Mouse (Mus musculus): ENCODE data around the gene Riok1. TPM values are rescaled to one million over a fixed set of nuclear protein-coding genes. Genes with fewer than 3 reads are reported as not detected.

Riok1 gene
- polyA plus RNA-seq, 2 experiments: 45.4 to 54.4 TPM

DNA sequence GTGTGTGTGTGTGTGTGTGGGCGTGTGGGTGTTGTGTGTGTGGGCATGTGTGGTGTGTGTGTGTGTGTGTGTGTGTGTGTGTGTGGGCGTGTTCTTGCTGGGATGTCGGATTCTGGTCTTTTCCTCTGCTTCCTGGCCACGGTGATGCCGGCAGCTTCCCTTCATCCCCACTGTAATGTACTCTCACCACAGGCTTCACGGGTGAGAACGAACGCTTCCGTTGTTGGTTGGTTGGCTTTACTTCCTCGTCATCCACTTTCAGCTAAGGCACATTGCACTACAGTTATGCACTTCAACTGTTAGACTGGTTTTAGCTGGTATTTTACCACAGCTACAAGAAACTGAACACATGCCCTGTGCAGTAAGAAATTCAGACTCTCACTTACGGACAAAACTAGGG is 25.9 kb downstream of the Riok1 start:
- peaks cover 48% of the 10 kb centered on the region for H3K36me3 ChIP-seq (ENCODE audit: control insufficient read depth, insufficient read depth, low read length)
- H3K4me3 ChIP-seq (replicated peaks; ENCODE audit: low read length): no peak overlapping the region
- no peak for TF ChIP-seq POLR2A (IDR thresholded peaks at IDR 0.05; ENCODE audit: borderline replicate concordance, extremely low read depth, insufficient read depth, insufficient read length)
- H3K4me1 ChIP-seq (ENCODE audit: control insufficient read depth, insufficient read depth, low read length): no peaks in the 10 kb centered on the region
- ATAC-seq (ENCODE audit: low FRiP score, low read depth) (no peak), DNase-seq (ENCODE audit: low spot score) (no peak)
- H3K4me2 ChIP-seq (replicated peaks; ENCODE audit: low read depth, low read length, severe bottlenecking): no peak overlapping the region
- H3K9me3 ChIP-seq (ENCODE audit: control insufficient read depth, low read length): no peaks in the 10 kb centered on the region
- 93% methylated on average over 11 of the region's 11 CpGs for WGBS
- H3K27me3 ChIP-seq (ENCODE audit: control insufficient read depth, insufficient read depth, low read length): no peaks in the 10 kb centered on the region
- H3K9ac ChIP-seq (ENCODE audit: low read depth, low read length, severe bottlenecking): no peak overlapping the region
- H3K27ac ChIP-seq (replicated peaks; ENCODE audit: low read depth, low read length): no peak overlapping the region

DNA sequence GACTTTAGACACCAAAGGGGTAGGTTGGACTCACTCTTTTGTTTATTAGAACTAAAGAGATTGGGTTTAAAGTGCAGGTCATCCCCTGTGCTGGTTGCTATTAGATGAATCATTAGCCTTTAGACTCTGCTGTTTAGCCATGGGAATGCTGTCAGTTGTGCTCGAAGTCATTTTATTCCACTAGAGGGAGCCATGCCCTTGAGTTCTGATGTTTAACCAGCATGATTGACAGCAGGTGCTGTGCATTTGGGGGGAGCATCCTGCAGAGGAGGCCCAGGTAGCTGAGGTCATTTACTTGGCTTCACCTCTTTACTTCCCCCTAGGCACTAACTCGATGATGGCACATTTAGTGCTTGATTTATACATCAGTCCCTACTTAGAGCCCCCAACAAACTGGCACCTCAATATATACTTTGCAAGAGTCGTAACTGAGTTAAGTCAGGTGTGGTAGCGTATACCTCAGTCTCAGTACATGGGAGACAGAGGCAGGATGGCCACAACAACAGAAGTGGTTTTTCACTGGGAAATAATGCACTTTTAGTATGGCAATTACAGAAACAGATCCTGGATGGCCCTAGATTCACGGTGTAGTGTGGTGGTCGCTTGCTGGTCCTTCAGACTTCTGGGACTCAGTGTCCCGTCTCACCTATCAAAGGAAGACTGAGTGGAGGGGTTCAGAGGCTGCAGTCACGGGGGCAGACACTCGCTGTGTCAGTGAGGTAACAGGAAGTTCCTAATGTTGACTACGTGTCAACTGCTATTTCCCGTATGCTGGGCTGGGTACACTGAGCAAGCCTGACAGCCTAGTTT is 28.3 kb downstream of the Riok1 start:
- Histone ChIP-seq H3K9me3 (ENCODE audit: control insufficient read depth, low read length) (no peaks in the 10 kb centered on the region), H3K27ac (replicated peaks; ENCODE audit: low read depth, low read length) (no peak overlapping the region), H3K9ac (ENCODE audit: low read depth, low read length, severe bottlenecking) (no peak overlapping the region), H3K4me2 (replicated peaks; ENCODE audit: low read depth, low read length, severe bottlenecking) (no peak overlapping the region), H3K27me3 (ENCODE audit: control insufficient read depth, insufficient read depth, low read length) (no peaks in the 10 kb centered on the region), H3K4me3 (replicated peaks; ENCODE audit: low read length) (no peak overlapping the region), H3K4me1 (ENCODE audit: control insufficient read depth, insufficient read depth, low read length) (no peaks in the 10 kb centered on the region), H3K36me3 (ENCODE audit: control insufficient read depth, insufficient read depth, low read length) (peaks cover 29% of the 10 kb centered on the region)
- TF ChIP-seq POLR2A (IDR thresholded peaks at IDR 0.05; ENCODE audit: borderline replicate concordance, extremely low read depth, insufficient read depth, insufficient read length): no peak
- WGBS: 65% methylated on average over 11 of the region's 11 CpGs
- DNase-seq (ENCODE audit: low spot score): peak; percentile 83
- ATAC-seq (ENCODE audit: low FRiP score, low read depth): 0 out of 2 replicates have a peak, but pooled peaks have one; percentile 63

DNA sequence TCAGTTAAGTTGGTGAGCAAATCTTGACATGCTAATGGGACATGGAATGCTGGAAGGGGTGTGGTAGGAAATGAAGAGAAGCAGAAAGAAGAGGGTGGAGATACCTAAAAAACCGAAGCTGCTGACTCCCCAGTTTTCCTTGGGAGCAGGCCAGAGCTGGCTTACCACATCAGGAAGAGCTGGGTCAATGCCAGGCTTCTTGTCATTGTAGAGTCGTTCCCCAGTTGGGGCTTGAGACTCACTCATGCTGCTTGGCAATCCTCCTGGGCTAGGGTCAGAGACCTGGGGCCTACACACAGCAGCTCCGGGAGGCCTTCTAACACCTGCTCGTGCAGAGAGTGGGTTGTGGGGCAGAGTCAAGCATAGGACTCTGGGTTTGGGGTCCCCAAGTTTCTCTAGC is 34.1 kb downstream of the Riok1 start:
- no peak overlapping the region for H3K9ac ChIP-seq (ENCODE audit: low read depth, low read length, severe bottlenecking)
- no peaks in the 10 kb centered on the region for H3K9me3 ChIP-seq (ENCODE audit: control insufficient read depth, low read length)
- H3K4me2 ChIP-seq (replicated peaks; ENCODE audit: low read depth, low read length, severe bottlenecking): no peak overlapping the region
- DNase-seq (ENCODE audit: low spot score): peak; percentile 53
- no peak for TF ChIP-seq POLR2A (IDR thresholded peaks at IDR 0.05; ENCODE audit: borderline replicate concordance, extremely low read depth, insufficient read depth, insufficient read length)
- ATAC-seq (ENCODE audit: low FRiP score, low read depth): no peak
- no peaks in the 10 kb centered on the region for H3K36me3 ChIP-seq (ENCODE audit: control insufficient read depth, insufficient read depth, low read length)
- no peak overlapping the region for H3K4me3 ChIP-seq (replicated peaks; ENCODE audit: low read length)
- 65% methylated on average over 4 of the region's 4 CpGs for WGBS
- no peaks in the 10 kb centered on the region for H3K27me3 ChIP-seq (ENCODE audit: control insufficient read depth, insufficient read depth, low read length)
- no peak overlapping the region for H3K27ac ChIP-seq (replicated peaks; ENCODE audit: low read depth, low read length)
- H3K4me1 ChIP-seq (ENCODE audit: control insufficient read depth, insufficient read depth, low read length): no peaks in the 10 kb centered on the region

DNA sequence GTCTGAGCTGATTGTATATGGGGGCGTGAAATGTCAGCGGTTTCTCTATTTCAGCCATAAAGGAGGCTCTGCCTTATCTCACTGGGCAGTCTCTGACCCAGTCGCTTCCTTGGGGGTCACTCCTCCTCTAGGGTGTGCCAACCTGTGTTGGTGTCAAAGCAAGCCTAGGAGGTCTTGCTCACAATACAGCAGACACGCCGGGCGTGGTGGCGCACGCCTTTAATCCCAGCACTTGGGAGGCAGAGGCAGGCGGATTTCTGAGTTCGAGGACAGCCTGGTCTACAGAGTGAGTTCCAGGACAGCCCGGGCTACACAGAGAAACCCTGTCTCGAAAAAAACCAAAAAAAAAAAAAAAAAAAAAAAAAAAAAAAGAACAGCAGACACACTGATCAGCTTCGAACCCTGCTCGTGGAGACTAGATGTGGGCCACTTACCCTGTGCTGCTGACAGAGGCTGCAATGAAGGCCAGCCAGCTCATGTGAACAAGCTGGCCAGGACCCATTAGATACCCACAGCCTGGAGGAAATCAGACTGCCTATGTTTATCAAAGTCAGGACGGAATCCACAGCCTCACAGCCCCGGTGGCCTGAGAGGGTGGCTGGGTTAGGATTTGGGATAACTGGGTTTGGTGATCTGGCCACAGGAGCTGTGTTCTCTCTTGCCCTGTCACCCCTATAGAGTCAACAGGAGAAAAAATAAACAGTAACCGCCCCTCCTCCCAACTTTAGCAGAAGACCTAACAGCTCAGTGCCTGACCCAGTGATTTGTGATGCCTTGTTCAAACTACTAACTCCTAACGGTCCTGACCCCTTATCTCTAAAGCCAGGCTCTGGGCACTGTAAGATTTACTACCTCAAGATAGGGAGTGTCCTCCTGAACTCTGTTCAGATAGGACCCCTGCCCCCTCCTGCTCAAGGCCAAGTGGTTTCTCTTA is 36.8 kb downstream of the Riok1 start:
- Histone ChIP-seq H3K4me3 (replicated peaks; ENCODE audit: low read length) (no peak overlapping the region), H3K4me1 (ENCODE audit: control insufficient read depth, insufficient read depth, low read length) (no peaks in the 10 kb centered on the region), H3K4me2 (replicated peaks; ENCODE audit: low read depth, low read length, severe bottlenecking) (no peak overlapping the region), H3K9me3 (ENCODE audit: control insufficient read depth, low read length) (no peaks in the 10 kb centered on the region), H3K27me3 (ENCODE audit: control insufficient read depth, insufficient read depth, low read length) (no peaks in the 10 kb centered on the region), H3K9ac (ENCODE audit: low read depth, low read length, severe bottlenecking) (no peak overlapping the region), H3K36me3 (ENCODE audit: control insufficient read depth, insufficient read depth, low read length) (no peaks in the 10 kb centered on the region), H3K27ac (replicated peaks; ENCODE audit: low read depth, low read length) (no peak overlapping the region)
- ATAC-seq (ENCODE audit: low FRiP score, low read depth): no peak
- WGBS: 66% methylated on average over 18 of the region's 18 CpGs
- no peak for DNase-seq (ENCODE audit: low spot score)
- no peak for TF ChIP-seq POLR2A (IDR thresholded peaks at IDR 0.05; ENCODE audit: borderline replicate concordance, extremely low read depth, insufficient read depth, insufficient read length)

DNA sequence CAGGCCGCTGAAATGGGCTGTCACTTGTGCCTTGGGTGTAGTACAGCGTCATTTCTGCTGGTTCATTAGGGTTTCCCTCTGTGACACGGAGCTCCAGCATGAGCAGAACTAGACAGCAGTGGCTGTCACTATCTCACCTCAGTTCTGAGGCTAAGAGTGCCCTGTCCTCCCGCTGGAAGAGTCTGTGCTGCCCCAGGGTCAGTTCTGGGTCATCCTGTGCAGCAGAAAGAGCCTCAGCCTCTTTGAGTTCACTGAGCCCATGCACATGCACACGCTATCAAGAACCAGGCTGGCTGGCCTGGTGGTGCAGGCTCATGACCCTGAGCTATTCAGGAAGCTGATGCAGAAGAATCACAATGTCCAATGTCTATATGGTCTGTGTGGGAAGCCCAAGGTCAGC is 37.6 kb downstream of the Riok1 start:
- WGBS: 34% methylated on average over 5 of the region's 5 CpGs
- Histone ChIP-seq H3K4me1 (ENCODE audit: control insufficient read depth, insufficient read depth, low read length) (no peaks in the 10 kb centered on the region), H3K27me3 (ENCODE audit: control insufficient read depth, insufficient read depth, low read length) (no peaks in the 10 kb centered on the region), H3K27ac (replicated peaks; ENCODE audit: low read depth, low read length) (no peak overlapping the region), H3K9me3 (ENCODE audit: control insufficient read depth, low read length) (no peaks in the 10 kb centered on the region), H3K4me3 (replicated peaks; ENCODE audit: low read length) (no peak overlapping the region), H3K4me2 (replicated peaks; ENCODE audit: low read depth, low read length, severe bottlenecking) (no peak overlapping the region), H3K9ac (ENCODE audit: low read depth, low read length, severe bottlenecking) (no peak overlapping the region), H3K36me3 (ENCODE audit: control insufficient read depth, insufficient read depth, low read length) (no peaks in the 10 kb centered on the region)
- DNase-seq (ENCODE audit: low spot score): no peak
- no peak for TF ChIP-seq POLR2A (IDR thresholded peaks at IDR 0.05; ENCODE audit: borderline replicate concordance, extremely low read depth, insufficient read depth, insufficient read length)
- ATAC-seq (ENCODE audit: low FRiP score, low read depth): no peak

All from limb, embryonic 14.5 days (tissue).